Mouse (Mus musculus): ENCODE results near the gene Abhd2. TPM values are rescaled to one million over a fixed set of nuclear protein-coding genes. Genes with fewer than 3 reads are reported as not detected.

The Abhd2 gene
- polyA plus RNA-seq, 1 experiment, result 37.4 TPM

- Histone ChIP-seq H3K27ac (ENCODE audit: insufficient read depth, low read length) (no peak overlapping the region), H3K36me3 (ENCODE audit: control insufficient read depth, insufficient read depth, low read length, poor library complexity, severe bottlenecking) (no peaks in the 10 kb centered on the region), H3K4me1 (ENCODE audit: control insufficient read depth, insufficient read depth, low read length) (peaks cover 8% of the 10 kb centered on the region), H3K4me3 (ENCODE audit: low read depth, low read length) (no peak overlapping the region), H3K9me3 (replicated peaks; ENCODE audit: control insufficient read depth, insufficient read depth, low read length, poor library complexity, severe bottlenecking) (no peaks in the 10 kb centered on the region), H3K9ac (ENCODE audit: low read depth, poor library complexity, severe bottlenecking) (no peak overlapping the region), H3K27me3 (ENCODE audit: control insufficient read depth, insufficient read depth, low read length, poor library complexity, severe bottlenecking) (no peaks in the 10 kb centered on the region)
- no peak for TF ChIP-seq CTCF (IDR thresholded peaks at IDR 0.05; ENCODE audit: low read depth, low read length)
- TF ChIP-seq POLR2A (IDR thresholded peaks at IDR 0.05; ENCODE audit: insufficient read depth, low read length), result no peak
- no peak for TF ChIP-seq EP300 (IDR thresholded peaks at IDR 0.05; ENCODE audit: insufficient read depth, low read depth, low read length)
These were observed 4.1 kb upstream of the Abhd2 start for GRCm38 (mm10) chr7:79268897-79269296.

- H3K4me1 ChIP-seq (ENCODE audit: control insufficient read depth, insufficient read depth, low read length), result peaks cover 8% of the 10 kb centered on the region
- no peak overlapping the region for H3K4me3 ChIP-seq (ENCODE audit: low read depth, low read length)
- TF ChIP-seq CTCF (IDR thresholded peaks at IDR 0.05; ENCODE audit: low read depth, low read length), result no peak
- no peak for TF ChIP-seq POLR2A (IDR thresholded peaks at IDR 0.05; ENCODE audit: insufficient read depth, low read length)
- no peak for TF ChIP-seq EP300 (IDR thresholded peaks at IDR 0.05; ENCODE audit: insufficient read depth, low read depth, low read length)
- H3K9me3 ChIP-seq (replicated peaks; ENCODE audit: control insufficient read depth, insufficient read depth, low read length, poor library complexity, severe bottlenecking), result no peaks in the 10 kb centered on the region
- no peak overlapping the region for H3K9ac ChIP-seq (ENCODE audit: low read depth, poor library complexity, severe bottlenecking)
- H3K27ac ChIP-seq (ENCODE audit: insufficient read depth, low read length), result no peak overlapping the region
- H3K27me3 ChIP-seq (ENCODE audit: control insufficient read depth, insufficient read depth, low read length, poor library complexity, severe bottlenecking), result no peaks in the 10 kb centered on the region
- no peaks in the 10 kb centered on the region for H3K36me3 ChIP-seq (ENCODE audit: control insufficient read depth, insufficient read depth, low read length, poor library complexity, severe bottlenecking)
These were observed 3.6 kb upstream of the Abhd2 start for GRCm38 (mm10) chr7:79269411-79269810.

GRCm38 (mm10) chr7:79269866-79270265 is 3.1 kb upstream of the Abhd2 start:
- Histone ChIP-seq H3K9ac (ENCODE audit: low read depth, poor library complexity, severe bottlenecking) (no peak overlapping the region), H3K27ac (ENCODE audit: insufficient read depth, low read length) (no peak overlapping the region), H3K4me1 (ENCODE audit: control insufficient read depth, insufficient read depth, low read length) (peaks cover 8% of the 10 kb centered on the region), H3K36me3 (ENCODE audit: control insufficient read depth, insufficient read depth, low read length, poor library complexity, severe bottlenecking) (no peaks in the 10 kb centered on the region), H3K4me3 (ENCODE audit: low read depth, low read length) (no peak overlapping the region), H3K9me3 (replicated peaks; ENCODE audit: control insufficient read depth, insufficient read depth, low read length, poor library complexity, severe bottlenecking) (no peaks in the 10 kb centered on the region), H3K27me3 (ENCODE audit: control insufficient read depth, insufficient read depth, low read length, poor library complexity, severe bottlenecking) (no peaks in the 10 kb centered on the region)
- TF ChIP-seq EP300 (IDR thresholded peaks at IDR 0.05; ENCODE audit: insufficient read depth, low read depth, low read length) (no peak), POLR2A (IDR thresholded peaks at IDR 0.05; ENCODE audit: insufficient read depth, low read length) (no peak), CTCF (IDR thresholded peaks at IDR 0.05; ENCODE audit: low read depth, low read length) (no peak)

GRCm38 (mm10) chr7:79270961-79271387 is 2.0 kb upstream of the Abhd2 start:
- no peaks in the 10 kb centered on the region for H3K9me3 ChIP-seq (replicated peaks; ENCODE audit: control insufficient read depth, insufficient read depth, low read length, poor library complexity, severe bottlenecking)
- no peaks in the 10 kb centered on the region for H3K36me3 ChIP-seq (ENCODE audit: control insufficient read depth, insufficient read depth, low read length, poor library complexity, severe bottlenecking)
- H3K27ac ChIP-seq (ENCODE audit: insufficient read depth, low read length), result no peak overlapping the region; the same call in 1 of the 2 replicates
- peaks cover 11% of the 10 kb centered on the region for H3K4me1 ChIP-seq (ENCODE audit: control insufficient read depth, insufficient read depth, low read length)
- H3K9ac ChIP-seq (ENCODE audit: low read depth, poor library complexity, severe bottlenecking), result no peak overlapping the region
- H3K27me3 ChIP-seq (ENCODE audit: control insufficient read depth, insufficient read depth, low read length, poor library complexity, severe bottlenecking), result no peaks in the 10 kb centered on the region
- TF ChIP-seq POLR2A (IDR thresholded peaks at IDR 0.05; ENCODE audit: insufficient read depth, low read length) (no peak), CTCF (IDR thresholded peaks at IDR 0.05; ENCODE audit: low read depth, low read length) (no peak), EP300 (IDR thresholded peaks at IDR 0.05; ENCODE audit: insufficient read depth, low read depth, low read length) (no peak)
- H3K4me3 ChIP-seq (ENCODE audit: low read depth, low read length), result no peak overlapping the region

- no peaks in the 10 kb centered on the region for H3K9me3 ChIP-seq (replicated peaks; ENCODE audit: control insufficient read depth, insufficient read depth, low read length, poor library complexity, severe bottlenecking)
- no peaks in the 10 kb centered on the region for H3K27me3 ChIP-seq (ENCODE audit: control insufficient read depth, insufficient read depth, low read length, poor library complexity, severe bottlenecking)
- H3K9ac ChIP-seq (ENCODE audit: low read depth, poor library complexity, severe bottlenecking), result peak overlapping the region; percentile 49
- H3K4me3 ChIP-seq (ENCODE audit: low read depth, low read length), result peak overlapping the region; percentile 77
- TF ChIP-seq POLR2A (IDR thresholded peaks at IDR 0.05; ENCODE audit: insufficient read depth, low read length) (no peak), EP300 (IDR thresholded peaks at IDR 0.05; ENCODE audit: insufficient read depth, low read depth, low read length) (no peak), CTCF (IDR thresholded peaks at IDR 0.05; ENCODE audit: low read depth, low read length) (no peak)
- H3K27ac ChIP-seq (ENCODE audit: insufficient read depth, low read length), result peak overlapping the region; percentile 82
- peaks cover 15% of the 10 kb centered on the region for H3K4me1 ChIP-seq (ENCODE audit: control insufficient read depth, insufficient read depth, low read length)
- H3K36me3 ChIP-seq (ENCODE audit: control insufficient read depth, insufficient read depth, low read length, poor library complexity, severe bottlenecking), result no peaks in the 10 kb centered on the region
These were observed 874 bp upstream of the Abhd2 start for GRCm38 (mm10) chr7:79271861-79272788.
